Mouse (Mus musculus) cerebellum, adult 11-12 months (tissue): ENCODE measurements around the gene Dip2a.

Source experiments
- DNase-seq: peaks from one replicate; pipeline ENCODE4 v3.0.0; 2022

The Dip2a gene

DNA sequence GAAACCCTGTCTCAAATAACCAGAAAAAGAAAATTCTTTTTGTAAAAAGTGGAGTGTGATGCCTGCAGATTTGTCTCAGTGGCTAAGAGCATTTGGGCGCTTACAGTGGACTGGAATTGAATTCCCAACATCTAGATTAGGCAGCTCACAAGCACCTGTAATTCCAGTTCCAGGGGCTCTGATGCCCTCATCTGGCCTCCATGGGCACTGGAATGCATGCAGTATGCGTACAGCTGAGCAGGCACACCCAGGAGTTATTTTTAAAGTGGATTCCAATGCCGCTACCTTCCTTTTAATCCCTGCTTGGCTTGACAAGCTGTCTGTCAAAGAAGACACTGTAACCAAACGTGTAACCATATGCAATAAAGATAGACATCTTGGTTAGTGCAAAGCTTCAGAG, 105.7 kb downstream of the Dip2a start:
- no peak for DNase-seq

DNA sequence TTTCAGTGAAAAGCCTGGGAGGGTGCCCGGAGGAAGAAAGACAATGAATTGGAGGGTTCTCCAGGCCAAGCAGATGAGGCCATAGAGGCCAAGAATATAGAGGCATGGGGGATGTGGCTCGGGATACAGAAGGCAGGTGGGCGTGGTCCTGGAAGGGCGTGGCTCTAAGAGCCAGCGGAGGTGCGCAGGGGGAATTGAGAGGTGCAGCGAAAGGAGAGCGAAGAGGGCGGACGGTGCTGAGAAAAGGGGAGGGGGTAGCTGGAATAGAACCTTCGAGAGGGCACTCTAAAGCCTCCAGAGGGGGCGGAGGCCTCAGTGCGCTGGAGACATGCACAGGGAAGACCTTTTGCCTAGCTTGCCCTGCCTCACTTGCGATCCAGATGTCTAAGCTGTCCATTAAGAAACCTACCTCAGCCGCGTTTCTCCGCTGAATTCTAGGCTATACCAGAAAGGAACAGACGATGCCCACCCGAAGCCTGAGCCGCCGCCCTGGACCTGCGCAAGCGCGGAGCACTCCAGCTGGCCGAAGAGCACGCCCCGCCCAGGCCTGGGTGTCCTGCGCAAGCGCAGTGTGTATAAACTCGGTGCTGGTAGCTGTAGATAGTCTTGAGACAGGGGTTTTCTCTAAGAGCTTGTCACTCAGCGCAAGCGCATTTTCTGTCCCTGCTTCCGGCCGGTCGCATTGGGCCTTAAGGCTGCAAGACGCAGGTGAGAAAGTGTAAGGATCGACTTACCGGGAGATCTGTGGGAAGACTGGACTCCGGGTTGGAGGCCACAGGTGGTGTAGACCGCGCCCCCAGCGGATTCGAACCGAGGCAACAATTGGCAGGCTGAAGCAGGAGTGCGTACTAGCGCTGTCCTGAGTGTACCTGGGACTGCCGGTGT, 107.5 kb downstream of the Dip2a start, which contains the start of gene Prmt2:
TSS of gene Prmt2 (minus strand) at position 525 of the 885 bp plus-strand sequence.
- peak; percentile 87 for DNase-seq

DNA sequence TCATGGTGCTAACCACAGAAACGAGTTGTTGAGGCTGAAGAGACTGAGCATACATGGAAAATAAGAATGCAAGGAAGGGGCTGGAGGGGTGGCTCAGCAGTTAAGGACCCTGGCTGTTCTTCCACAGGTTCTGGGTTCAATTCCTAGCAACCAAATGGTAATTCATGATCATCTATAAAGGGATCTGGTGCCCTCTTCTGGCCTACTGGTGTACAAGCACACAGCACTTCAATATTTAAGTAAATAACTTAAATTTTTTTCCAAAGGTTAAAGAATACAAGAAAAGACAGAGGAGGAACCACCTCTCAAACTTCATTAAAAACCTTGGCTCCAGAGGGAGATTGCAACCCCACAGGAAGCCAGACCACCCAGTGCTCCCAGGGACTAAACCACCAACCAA, 115.5 kb downstream of the Dip2a start:
- no peak for DNase-seq

DNA sequence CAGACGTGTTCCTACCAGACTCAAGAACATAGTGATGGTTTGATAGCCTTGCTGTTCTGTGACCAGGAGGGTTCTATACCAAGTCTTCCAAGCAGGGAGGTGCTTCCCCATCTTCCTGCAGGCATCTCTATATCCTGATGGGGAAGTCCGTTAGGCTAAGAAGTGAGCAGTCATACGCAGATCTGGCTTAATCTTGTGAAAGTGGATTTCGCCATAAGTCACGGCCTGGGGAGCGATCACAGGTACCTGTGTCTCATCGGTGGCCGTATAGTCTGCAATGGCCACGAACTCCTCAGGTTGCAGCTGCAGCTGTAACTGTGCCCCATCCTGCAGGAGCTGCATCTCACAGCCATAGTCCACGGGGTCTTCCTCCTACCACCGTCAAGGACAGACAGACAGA, 119.1 kb downstream of the Dip2a start:
- no peak for DNase-seq

DNA sequence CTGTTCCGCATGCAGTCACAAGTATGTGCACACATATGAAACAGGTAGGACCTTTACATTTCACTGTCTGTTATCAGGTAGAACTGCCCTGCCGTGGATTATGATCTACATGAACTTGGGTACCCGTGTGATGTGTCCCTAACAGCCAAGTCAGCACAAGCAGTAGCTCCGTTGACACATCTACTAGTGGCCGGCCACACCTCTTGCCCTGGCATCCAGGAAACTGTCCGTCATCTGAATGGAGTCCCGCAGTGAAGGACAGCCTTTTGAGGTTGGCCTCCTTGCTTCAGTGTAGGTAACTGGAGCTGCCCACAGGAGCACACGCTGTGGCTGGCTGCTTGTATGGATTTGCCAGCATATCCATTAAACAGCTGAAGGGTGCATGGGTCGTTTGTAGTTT, 126.9 kb downstream of the Dip2a start:
- no peak for DNase-seq

DNA sequence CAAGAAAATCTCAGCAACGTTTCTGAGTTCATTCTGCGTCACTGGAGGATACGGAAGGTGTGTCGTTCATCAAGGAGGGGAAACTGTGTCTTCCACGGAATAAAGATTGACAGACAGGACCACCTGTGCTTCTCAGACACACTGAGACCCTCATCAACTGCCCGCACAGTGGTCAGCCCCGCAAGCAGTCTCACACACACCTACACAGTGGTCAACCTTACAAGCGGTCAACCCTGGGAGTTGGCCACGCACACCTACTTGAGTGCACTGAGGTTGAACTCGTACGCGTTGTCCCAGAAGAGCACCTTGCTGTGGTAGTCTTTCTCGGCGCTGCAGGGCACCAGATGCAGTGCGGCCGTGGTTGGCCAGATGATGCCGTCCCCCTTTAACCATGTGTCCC, 128.0 kb downstream of the Dip2a start:
- no peak for DNase-seq

DNA sequence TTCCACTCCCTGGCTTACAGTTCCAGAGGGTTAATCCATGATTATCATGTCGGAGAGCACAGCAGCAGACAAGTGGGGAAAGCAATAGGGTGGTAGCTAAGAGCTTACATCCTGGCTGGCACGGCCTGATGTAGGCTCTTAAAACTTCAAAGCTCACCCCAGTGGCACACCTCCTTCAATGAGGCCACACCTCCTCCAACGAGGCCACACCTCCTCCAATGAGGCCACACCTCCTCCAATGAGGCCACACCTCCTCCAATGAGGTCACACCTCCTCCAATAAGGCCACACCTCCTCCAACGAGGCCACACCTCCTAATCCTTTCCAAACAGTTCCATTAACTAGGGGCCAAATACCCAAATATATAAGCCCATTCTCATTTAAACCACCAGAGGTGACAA, 130.9 kb downstream of the Dip2a start:
- DNase-seq, result no peak

DNA sequence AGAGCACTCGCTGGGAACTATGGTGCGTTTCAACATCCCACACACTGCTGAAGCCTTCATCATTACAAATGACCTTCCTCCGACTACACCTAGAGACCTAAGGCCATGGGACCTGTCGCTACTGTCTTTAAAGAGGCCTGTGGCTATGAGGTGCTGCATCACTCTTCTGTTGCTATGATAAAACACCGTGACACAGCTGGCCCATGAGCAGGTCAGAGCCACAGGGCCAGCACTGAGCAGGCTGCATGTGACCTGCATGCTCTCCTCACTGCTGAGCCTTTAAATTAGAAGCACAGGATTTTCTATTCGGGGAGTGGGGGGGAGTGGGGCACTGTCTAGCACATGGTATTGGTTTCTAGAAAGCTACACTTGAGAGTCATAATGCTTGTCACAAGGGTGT, 133.0 kb downstream of the Dip2a start:
- DNase-seq, result no peak

DNA sequence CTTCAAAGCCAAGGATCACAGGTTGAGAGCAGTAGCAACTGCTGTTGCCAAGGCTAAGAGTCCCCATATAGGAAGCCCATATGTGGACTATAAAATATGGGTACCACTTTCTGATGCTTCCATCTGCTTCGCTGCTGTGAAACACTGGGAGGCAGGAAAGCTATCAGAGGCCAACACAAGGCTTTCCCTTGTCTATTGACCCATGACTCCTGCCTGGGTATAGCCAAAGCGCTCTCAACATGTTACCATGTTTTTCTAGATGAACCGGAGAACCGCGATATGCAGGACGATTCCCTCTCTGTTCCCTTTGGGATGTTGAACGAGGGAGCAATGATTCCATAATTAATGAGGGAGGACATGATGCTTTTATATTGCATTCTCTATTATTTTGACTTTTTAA, 134.3 kb downstream of the Dip2a start:
- no peak for DNase-seq
